Mouse (Mus musculus) lung, adult 2 months (tissue): ENCODE results near the gene Mfsd4a.
A peak's percentile ranks its signal among the peaks of the same experiment; 100 is the strongest.

Source experiments
- CTCF ChIP-seq: fragments of 200-500 bp; IDR thresholded peaks from 2 replicates; pipeline ENCODE4 v1.5.1; 2011; ENCODE audit warnings: mild to moderate bottlenecking, low read length, control low read depth; ENCODE audit not compliant: insufficient read depth
- POLR2A ChIP-seq: fragments of 200-500 bp; IDR thresholded peaks from 2 replicates; pipeline ENCODE4 v1.6.1; 2011; ENCODE audit warnings: low read depth, mild to moderate bottlenecking, control low read depth, low read length, borderline replicate concordance; ENCODE audit errors: extremely low read depth

- no peak for TF ChIP-seq CTCF
- TF ChIP-seq POLR2A = peak; percentile 40; the same call in 1 of the 2 replicates
Measured at GRCm38 (mm10) chr1:132040201-132040621, 27.7 kb downstream of the Mfsd4a start.
